Mouse (Mus musculus) hindbrain, embryonic 12.5 days (tissue): Measurements from ENCODE around the gene Ndufs2. TPM values are rescaled to one million over a fixed set of nuclear protein-coding genes. Genes with fewer than 3 reads are reported as not detected.
A peak's percentile ranks its signal among the peaks of the same experiment; 100 is the strongest.

Experiments used
- ATAC-seq: fragments of 200-750 bp; cut with Nextera tagmentation; 2 replicates; pipeline ENCODE4 v1.8.0; 2017; ENCODE audit warnings: moderate TSS enrichment; ENCODE audit not compliant: low FRiP score
- H3K27ac ChIP-seq: fragments of 300-500 bp; sonication (generic); 2 replicates; pipeline ENCODE4 v1.5.1; 2016; ENCODE audit warnings: mild to moderate bottlenecking
- H3K27me3 ChIP-seq: fragments of 300-500 bp; sonication (generic); 2 replicates; pipeline ENCODE4 v1.6.1; 2016; ENCODE audit warnings: mild to moderate bottlenecking
- H3K36me3 ChIP-seq: fragments of 300-500 bp; sonication (generic); 2 replicates; pipeline ENCODE4 v1.6.1; 2016; ENCODE audit warnings: mild to moderate bottlenecking
- H3K4me1 ChIP-seq: fragments of 300-500 bp; sonication (generic); 2 replicates; pipeline ENCODE4 v1.6.1; 2016
- H3K4me2 ChIP-seq: fragments of 300-500 bp; sonication (generic); replicated peaks from 2 replicates; pipeline ENCODE4 v1.6.1; 2016; ENCODE audit warnings: mild to moderate bottlenecking
- H3K4me3 ChIP-seq: fragments of 300-500 bp; sonication (generic); 2 replicates; pipeline ENCODE4 v1.5.1; 2016; ENCODE audit warnings: mild to moderate bottlenecking
- H3K9ac ChIP-seq: fragments of 300-500 bp; sonication (generic); 2 replicates; pipeline ENCODE4 v1.6.1; 2016; ENCODE audit warnings: mild to moderate bottlenecking, moderate library complexity
- H3K9me3 ChIP-seq: fragments of 300-500 bp; sonication (generic); replicated peaks from 2 replicates; pipeline ENCODE4 v1.6.1; 2016; ENCODE audit warnings: mild to moderate bottlenecking
- WGBS: fragments of 180-500 bp; shearing (Covaris S2); methylation state at CpG from one replicate; pipeline ENCODE4 v1.1.7; 2016; 5-methylcytosine and 5-hydroxymethylcytosine counted together
- polyA plus RNA-seq: library from polyadenylated mRNA; unstranded; fragments of >200 nt; fragmentation: Nextera tagmentation; extraction: Ambion mirVana; gene quantifications from 2 replicates; pipeline ENCODE4 v1.2.1, GENCODE M21; 2016

The Ndufs2 gene
- polyA plus RNA-seq, 1 experiment from 2014 or later = 209 TPM

DNA sequence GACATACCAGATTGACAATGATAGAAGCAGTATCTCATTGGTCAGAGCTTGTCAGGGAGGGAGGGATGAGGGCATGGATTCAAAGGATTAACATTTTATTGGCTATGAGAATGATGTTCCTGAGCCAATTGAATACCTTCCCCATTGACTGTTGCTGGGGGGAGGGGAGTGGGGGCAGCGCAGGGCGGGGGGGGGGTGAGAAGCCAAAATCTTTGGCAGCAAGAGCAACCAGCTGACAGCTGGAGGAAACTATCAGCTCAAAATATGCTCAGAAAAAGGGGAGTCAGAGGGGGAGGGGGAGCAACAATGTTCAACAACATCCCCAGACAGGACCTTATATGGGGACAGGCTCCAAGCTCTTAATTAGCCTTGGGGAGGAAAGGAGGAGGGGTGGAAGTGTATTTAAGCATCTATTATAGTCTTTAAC is 12.0 kb upstream of the Ndufs2 start:
- Histone ChIP-seq H3K27ac (peak overlapping the region; percentile 64), H3K27me3 (no peaks in the 10 kb centered on the region), H3K9me3 (no peaks in the 10 kb centered on the region), H3K4me1 (peaks cover 11% of the 10 kb centered on the region), H3K36me3 (no peaks in the 10 kb centered on the region), H3K9ac (no peak overlapping the region), H3K4me2 (peak overlapping the region; percentile 51), H3K4me3 (peak overlapping the region; percentile 22)
- 6% methylated on average over 2 of the region's 2 CpGs for WGBS
- peak; percentile 90 for ATAC-seq

- peak; percentile 68 for ATAC-seq
- 6% methylated on average over 8 of the region's 8 CpGs for WGBS
- no peaks in the 10 kb centered on the region for H3K36me3 ChIP-seq
- H3K4me2 ChIP-seq = peak overlapping the region; percentile 51
- H3K9ac ChIP-seq = peak overlapping the region; percentile 41
- H3K27me3 ChIP-seq = no peaks in the 10 kb centered on the region
- no peaks in the 10 kb centered on the region for H3K9me3 ChIP-seq
- peak overlapping the region; percentile 64 for H3K27ac ChIP-seq
- peak overlapping the region; percentile 22 for H3K4me3 ChIP-seq
- peaks cover 11% of the 10 kb centered on the region for H3K4me1 ChIP-seq
Observed at GRCm38 (mm10) chr1:171262594-171263130, 11.5 kb upstream of the Ndufs2 start.

GRCm38 (mm10) chr1:171260316-171260715 is 9.1 kb upstream of the Ndufs2 start:
- Histone ChIP-seq H3K4me1 (peaks cover 11% of the 10 kb centered on the region), H3K27me3 (no peaks in the 10 kb centered on the region), H3K9ac (no peak overlapping the region), H3K36me3 (no peaks in the 10 kb centered on the region), H3K4me3 (no peak overlapping the region), H3K27ac (no peak overlapping the region), H3K9me3 (no peaks in the 10 kb centered on the region), H3K4me2 (no peak overlapping the region)
- ATAC-seq = no peak
- 81% methylated on average over 3 of the region's 3 CpGs for WGBS

DNA sequence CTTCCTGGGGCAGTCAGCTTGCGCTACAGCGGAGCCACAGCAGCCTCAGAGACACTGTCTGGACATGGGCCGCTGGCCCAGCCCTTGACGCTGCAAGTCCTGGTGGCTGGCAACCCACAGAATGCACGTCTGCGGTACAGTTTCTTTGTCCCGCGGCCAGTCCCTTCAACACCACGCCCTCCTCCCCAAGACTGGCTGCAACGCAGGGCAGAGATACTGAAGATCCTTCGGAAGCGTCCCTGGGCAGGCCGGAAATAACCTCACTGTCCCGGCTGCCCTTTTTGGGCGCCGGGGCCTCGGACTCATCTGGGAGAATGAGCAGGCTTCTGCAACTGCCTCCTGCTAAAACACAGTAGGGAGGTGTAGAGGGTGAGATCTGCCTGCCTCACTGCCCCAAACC is 7.7 kb upstream of the Ndufs2 start:
- WGBS = 80% methylated on average over 17 of the region's 17 CpGs
- H3K27ac ChIP-seq = no peak overlapping the region
- no peaks in the 10 kb centered on the region for H3K9me3 ChIP-seq
- no peak for ATAC-seq
- H3K27me3 ChIP-seq = no peaks in the 10 kb centered on the region
- H3K4me3 ChIP-seq = no peak overlapping the region
- peaks cover 11% of the 10 kb centered on the region for H3K4me1 ChIP-seq
- H3K9ac ChIP-seq = no peak overlapping the region
- H3K36me3 ChIP-seq = no peaks in the 10 kb centered on the region
- no peak overlapping the region for H3K4me2 ChIP-seq

DNA sequence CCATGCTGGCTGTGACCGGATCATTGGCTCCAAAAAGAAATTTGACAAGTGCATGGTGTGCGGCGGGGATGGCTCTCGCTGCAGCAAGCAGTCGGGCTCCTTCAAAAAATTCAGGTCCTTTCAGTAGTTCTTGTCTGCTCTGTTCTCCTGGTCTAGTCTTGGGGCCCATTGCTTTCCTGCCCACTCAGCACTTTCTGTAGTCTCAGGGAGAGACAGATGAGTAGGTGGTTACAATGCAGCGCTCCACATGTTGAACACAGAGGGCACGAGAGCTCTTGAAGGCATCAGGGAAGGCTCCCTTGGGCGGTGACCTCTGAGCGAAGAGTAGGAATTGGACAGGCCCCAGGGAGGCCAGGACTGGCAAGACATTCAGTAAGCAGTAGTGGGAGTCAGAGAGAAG is 6.6 kb upstream of the Ndufs2 start:
- H3K9me3 ChIP-seq = no peaks in the 10 kb centered on the region
- H3K9ac ChIP-seq = no peak overlapping the region
- WGBS = 82% methylated on average over 9 of the region's 9 CpGs
- H3K4me3 ChIP-seq = no peak overlapping the region
- ATAC-seq = no peak
- H3K4me1 ChIP-seq = peaks cover 6% of the 10 kb centered on the region
- no peaks in the 10 kb centered on the region for H3K36me3 ChIP-seq
- H3K27ac ChIP-seq = no peak overlapping the region
- no peaks in the 10 kb centered on the region for H3K27me3 ChIP-seq
- H3K4me2 ChIP-seq = no peak overlapping the region

- ATAC-seq = peak; percentile 41; the same call in 1 of the 2 replicates
- H3K27ac ChIP-seq = no peak overlapping the region
- 66% methylated on average over 15 of the region's 15 CpGs for WGBS
- no peak overlapping the region for H3K4me3 ChIP-seq
- H3K27me3 ChIP-seq = no peaks in the 10 kb centered on the region
- H3K36me3 ChIP-seq = no peaks in the 10 kb centered on the region
- peaks cover 7% of the 10 kb centered on the region for H3K4me1 ChIP-seq
- H3K9ac ChIP-seq = no peak overlapping the region
- H3K4me2 ChIP-seq = no peak overlapping the region
- no peaks in the 10 kb centered on the region for H3K9me3 ChIP-seq
Observed at GRCm38 (mm10) chr1:171256937-171257548, 5.9 kb upstream of the Ndufs2 start.

- peaks cover 14% of the 10 kb centered on the region for H3K4me1 ChIP-seq
- no peak for ATAC-seq
- H3K4me2 ChIP-seq = no peak overlapping the region
- H3K9ac ChIP-seq = no peak overlapping the region
- H3K9me3 ChIP-seq = no peaks in the 10 kb centered on the region
- no peak overlapping the region for H3K4me3 ChIP-seq
- no peak overlapping the region for H3K27ac ChIP-seq
- H3K27me3 ChIP-seq = no peaks in the 10 kb centered on the region
- H3K36me3 ChIP-seq = no peaks in the 10 kb centered on the region
- 90% methylated on average over 24 of the region's 24 CpGs for WGBS
Observed at GRCm38 (mm10) chr1:171256095-171256818, 5.1 kb upstream of the Ndufs2 start.

DNA sequence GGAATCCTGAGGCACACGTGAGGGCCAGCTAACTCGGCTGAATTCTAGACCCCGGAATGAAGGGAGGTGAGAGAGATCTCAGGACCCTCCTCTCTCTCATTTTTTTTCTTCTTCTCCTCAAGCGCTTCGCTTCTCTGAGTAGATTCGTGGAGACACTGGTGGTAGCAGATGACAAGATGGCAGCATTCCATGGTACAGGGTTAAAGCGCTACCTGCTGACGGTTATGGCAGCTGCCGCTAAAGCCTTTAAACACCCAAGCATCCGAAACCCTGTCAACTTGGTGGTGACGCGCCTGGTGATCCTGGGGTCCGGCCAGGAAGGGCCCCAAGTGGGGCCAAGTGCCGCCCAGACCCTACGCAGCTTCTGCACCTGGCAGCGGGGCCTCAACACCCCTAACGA is 1.2 kb upstream of the Ndufs2 start:
- Histone ChIP-seq H3K9ac (no peak overlapping the region), H3K36me3 (no peaks in the 10 kb centered on the region), H3K4me3 (peak overlapping the region; percentile 29), H3K27me3 (no peaks in the 10 kb centered on the region), H3K9me3 (no peaks in the 10 kb centered on the region), H3K27ac (peak overlapping the region; percentile 81), H3K4me1 (peaks cover 43% of the 10 kb centered on the region), H3K4me2 (peak overlapping the region; percentile 55)
- WGBS = 50% methylated on average over 17 of the region's 17 CpGs
- no peak for ATAC-seq

DNA sequence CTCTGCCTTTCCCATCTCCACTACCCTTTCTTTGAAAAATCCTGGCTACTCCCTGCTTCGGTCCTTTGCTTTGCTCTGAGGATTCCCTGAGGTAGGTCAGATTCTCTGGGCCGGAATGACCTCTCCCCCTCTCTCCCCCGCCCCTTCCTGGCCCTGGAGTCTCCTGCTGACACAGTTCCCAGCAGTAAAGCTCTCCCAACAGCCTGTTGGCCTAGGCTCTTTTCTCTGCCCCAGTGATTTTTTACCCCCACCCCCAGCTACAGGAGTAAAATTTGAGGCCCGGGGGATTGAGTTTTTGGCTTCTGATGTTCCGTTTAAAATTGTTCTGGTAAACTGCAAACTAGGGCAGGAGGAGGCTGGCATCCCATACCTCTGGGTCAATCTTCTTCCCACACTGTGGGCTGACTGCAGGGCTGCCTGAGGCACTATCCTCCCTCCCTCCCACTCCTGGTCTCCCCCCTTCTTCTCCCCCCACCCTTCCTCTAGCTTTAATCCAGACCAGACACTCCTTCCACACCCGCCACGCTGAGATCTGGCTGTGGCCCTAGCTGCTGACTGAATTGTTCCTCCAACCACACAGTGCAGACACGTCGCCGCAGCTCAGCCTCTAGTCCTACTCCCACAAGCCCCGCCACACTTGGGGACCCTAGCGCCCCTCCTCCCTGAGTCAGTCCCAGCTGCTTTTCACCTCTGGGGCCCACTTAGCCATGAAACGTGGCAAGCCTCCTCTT is 571 bp upstream of the Ndufs2 start:
- Histone ChIP-seq H3K9ac (peak overlapping the region; percentile 23; the same call in 1 of the 2 replicates), H3K4me1 (peaks cover 45% of the 10 kb centered on the region), H3K4me2 (peak overlapping the region; percentile 55), H3K27me3 (no peaks in the 10 kb centered on the region), H3K27ac (peak overlapping the region; percentile 81), H3K36me3 (no peaks in the 10 kb centered on the region), H3K4me3 (peak overlapping the region; percentile 29), H3K9me3 (no peaks in the 10 kb centered on the region)
- ATAC-seq = no peak
- whole genome bisulfite sequencing = 2% methylated on average over 13 of the region's 13 CpGs

GRCm38 (mm10) chr1:171249913-171250600 is 1.1 kb downstream of the Ndufs2 start, which contains the start of gene Adamts4:
Adamts4 (plus strand) TSS chr1:171250421.
- WGBS = 12% methylated on average over 4 of the region's 5 CpGs
- Histone ChIP-seq H3K9ac (peak within 1 kb of the TSS; percentile 49), H3K27me3 (no peaks in the 10 kb centered on the region), H3K4me2 (peak within 1 kb of the TSS; percentile 55), H3K4me1 (peaks cover 55% of the 10 kb centered on the region), H3K9me3 (no peaks in the 10 kb centered on the region), H3K27ac (peak within 1 kb of the TSS; percentile 81), H3K36me3 (peaks cover 1% of the 10 kb centered on the region; the same call in 1 of the 2 replicates), H3K4me3 (peak within 1 kb of the TSS; percentile 29)
- ATAC-seq = no peak

GRCm38 (mm10) chr1:171248386-171249226 is 2.6 kb downstream of the Ndufs2 start:
- peak overlapping the region; percentile 83 for H3K27ac ChIP-seq
- H3K4me2 ChIP-seq = no peak overlapping the region
- no peaks in the 10 kb centered on the region for H3K27me3 ChIP-seq
- 0 out of 2 replicates have a peak, but pooled peaks have one; percentile 5 for ATAC-seq
- H3K9me3 ChIP-seq = no peaks in the 10 kb centered on the region
- H3K36me3 ChIP-seq = peaks cover 10% of the 10 kb centered on the region; the same call in 1 of the 2 replicates
- 31% methylated on average over 3 of the region's 3 CpGs for WGBS
- peaks cover 55% of the 10 kb centered on the region for H3K4me1 ChIP-seq
- no peak overlapping the region for H3K4me3 ChIP-seq
- no peak overlapping the region for H3K9ac ChIP-seq
